In genomic region chr7:74354527-74355256, GRCm38 (mm10) we compare ENCODE assay signal across 8 mouse cellular contexts.
DNase-seq lines count a peak whose midpoint lies in the region; ATAC-seq lines count a peak whose summit lies in the region.

No protein-coding gene starts in this region.

- no peak overlapping the region for H3K4me2 ChIP-seq in forebrain, embryonic 14.5 days (ENCODE audit: low read length)

- H3K4me3 ChIP-seq in forebrain, embryonic 14.5 days (ENCODE audit: low read depth, low read length) = no peak overlapping the region
- no peak overlapping the region for H3K4me3 ChIP-seq in midbrain, embryonic 10.5 days

- peak; percentile 41 for DNase-seq in adrenal gland, adult 2 months
- DNase-seq in adrenal gland, adult 8-10 months = no peak
- peak; percentile 52 for DNase-seq in right cerebral cortex, adult 18-20 months
- DNase-seq in right cerebral cortex, postnatal 25 days = no peak
- DNase-seq in forebrain, embryonic 14.5 days (ENCODE audit: low spot score) = peak; percentile 96
- peak; percentile 56 for DNase-seq in kidney, postnatal 10 days
- DNase-seq in midbrain, embryonic 10.5 days (ENCODE audit: low spot score) = peak; percentile 44
- no peak for DNase-seq in testis, postnatal 14 days (ENCODE audit: low spot score)

- H3K27me3 ChIP-seq in forebrain, embryonic 14.5 days (replicated peaks; ENCODE audit: control insufficient read depth, insufficient read depth, low read length) = no peaks in the 10 kb centered on the region
- no peaks in the 10 kb centered on the region for H3K27me3 ChIP-seq in midbrain, embryonic 10.5 days (ENCODE audit: low read depth, poor library complexity, severe bottlenecking)

- H3K27ac ChIP-seq in forebrain, embryonic 14.5 days (ENCODE audit: low read depth, low read length) = no peak overlapping the region; the same call in 1 of the 2 replicates
- H3K27ac ChIP-seq in midbrain, embryonic 10.5 days (replicated peaks) = peak overlapping the region; percentile 77

- no peaks in the 10 kb centered on the region for H3K36me3 ChIP-seq in forebrain, embryonic 14.5 days (ENCODE audit: control insufficient read depth, insufficient read depth, low read length)
- no peaks in the 10 kb centered on the region for H3K36me3 ChIP-seq in midbrain, embryonic 10.5 days

- peak; percentile 58 for ATAC-seq in forebrain, embryonic 14.5 days

- 56% methylated on average over 8 of the region's 8 CpGs for WGBS in forebrain, embryonic 14.5 days
- WGBS in midbrain, embryonic 10.5 days = 64% methylated on average over 8 of the region's 8 CpGs

- H3K9me3 ChIP-seq in forebrain, embryonic 14.5 days (replicated peaks; ENCODE audit: control insufficient read depth, low read length) = no peaks in the 10 kb centered on the region
- no peaks in the 10 kb centered on the region for H3K9me3 ChIP-seq in midbrain, embryonic 10.5 days (replicated peaks)

- no peak overlapping the region for H3K9ac ChIP-seq in forebrain, embryonic 14.5 days (ENCODE audit: low read length)

- no peaks in the 10 kb centered on the region; the same call in 1 of the 2 replicates for H3K4me1 ChIP-seq in forebrain, embryonic 14.5 days (ENCODE audit: control insufficient read depth, insufficient read depth, low read length)
- H3K4me1 ChIP-seq in midbrain, embryonic 10.5 days = peaks cover 8% of the 10 kb centered on the region

Comparison
In these comparisons a context has a peak if more than half of its experiments do, and no peak if none do; other contexts are left out.
1. DNase-seq: peak in adrenal gland, adult 2 months (single experiment), right cerebral cortex, adult 18-20 months (single experiment), forebrain, embryonic 14.5 days (single experiment), kidney, postnatal 10 days (single experiment) and midbrain, embryonic 10.5 days (single experiment); none in adrenal gland, adult 8-10 months (single experiment), right cerebral cortex, postnatal 25 days (single experiment) and testis, postnatal 14 days (single experiment).